Mouse (Mus musculus): Measurements from ENCODE around the gene Ntn4. TPM values are rescaled to one million over a fixed set of nuclear protein-coding genes. Genes with fewer than 3 reads are reported as not detected.

Gene Ntn4
- polyA plus RNA-seq, 1 experiment from 2014 or later = 4.4 TPM

GRCm38 (mm10) chr10:93783216-93784013 is 142.9 kb downstream of the Ntn4 start:
- H3K4me2 ChIP-seq (ENCODE audit: low read depth, low read length, severe bottlenecking) = no peak overlapping the region
- no peaks in the 10 kb centered on the region for H3K36me3 ChIP-seq (ENCODE audit: control insufficient read depth, insufficient read depth, low read length)
- H3K4me3 ChIP-seq (ENCODE audit: low read depth, low read length) = no peak overlapping the region
- no peaks in the 10 kb centered on the region for H3K9me3 ChIP-seq (ENCODE audit: control insufficient read depth, low read length)
- no peak overlapping the region for H3K27ac ChIP-seq (ENCODE audit: low read depth, low read length)
- no peaks in the 10 kb centered on the region for H3K4me1 ChIP-seq (replicated peaks; ENCODE audit: control insufficient read depth, insufficient read depth, low read length)
- ATAC-seq (replicated peaks; ENCODE audit: low FRiP score) (no peak), DNase-seq (ENCODE audit: low spot score) (no peak)
- H3K27me3 ChIP-seq (ENCODE audit: control insufficient read depth, insufficient read depth, low read length) = no peaks in the 10 kb centered on the region
- WGBS = 72% methylated on average over 15 of the region's 15 CpGs
- no peak overlapping the region for H3K9ac ChIP-seq (ENCODE audit: low read length)

Other genes starting within 250 kb of the Ntn4 start
- 152 and 163 TPM in 2 replicates for gene Lta4h, start 187.3 kb upstream of the Ntn4 start, polyA plus RNA-seq (2014; fragmentation: Nextera tagmentation; extraction: Ambion mirVana)
- gene Hal, start 151.9 kb upstream of the Ntn4 start, polyA plus RNA-seq (2014; fragmentation: Nextera tagmentation; extraction: Ambion mirVana) = not detected in 2 replicates
- gene Amdhd1, start 100.6 kb upstream of the Ntn4 start, polyA plus RNA-seq (2014; fragmentation: Nextera tagmentation; extraction: Ambion mirVana) = 0.08 and 0.25 TPM in 2 replicates
- 0.31 and 0.45 TPM in 2 replicates for gene Ccdc38, start 100.0 kb upstream of the Ntn4 start, polyA plus RNA-seq (2014; fragmentation: Nextera tagmentation; extraction: Ambion mirVana)
- gene Snrpf, start 51.0 kb upstream of the Ntn4 start, polyA plus RNA-seq (2014; fragmentation: Nextera tagmentation; extraction: Ambion mirVana) = 155 and 161 TPM in 2 replicates
- gene Usp44, start 190.9 kb downstream of the Ntn4 start, polyA plus RNA-seq (2014; fragmentation: Nextera tagmentation; extraction: Ambion mirVana) = 10.5 and 11.3 TPM in 2 replicates

Measured in forebrain, embryonic 11.5 days (tissue).